Mouse (Mus musculus) layer of hippocampus, postnatal 10 days (tissue): ENCODE results near the gene Med8. TPM values are rescaled to one million over a fixed set of nuclear protein-coding genes. Genes with fewer than 3 reads are reported as not detected.

Experiments used
- DNase-seq, 2 experiments: peaks; one replicate each; pipeline ENCODE4 v3.0.0; 2021; ENCODE audit warnings: low spot score in 2 of 2
- long read RNA-seq: library from polyadenylated mRNA; stranded (forward); transcript quantifications from one replicate; pipeline ENCODE4 v2.0.0, GENCODE M21; 2023
- total RNA-seq, 2 experiments: library from RNA; stranded (reverse); gene quantifications; 2 replicates each; pipeline ENCODE4 v1.2.3; 2021

Med8 gene
- total RNA-seq: 10 to 100 TPM; 75.8 to 80.1 TPM
- long read RNA-seq, transcript Med8-203 (7 exons, 1,134 nt): minor isoform, 11 of 58 reads
- long read RNA-seq, transcript Med8-201 (7 exons, 1,145 nt): major isoform, 26 of 58 reads
- long read RNA-seq, partial matches to known transcripts: 10 of 58 reads
- long read RNA-seq, other reads (novel, unspliced or antisense): 10 of 58 reads

GRCm38 (mm10) chr4:118409142-118409900 lies at the start of gene Med8, which contains the start of gene Szt2:
TSS of gene Med8 (plus strand) at chr4:118409337.
TSS of gene Szt2 (minus strand) at chr4:118409273.
- peak; percentile 84 to 88 for DNase-seq

GRCm38 (mm10) chr4:118359896-118360720 lies 49.0 kb upstream of the Med8 start:
- peak; percentile 51 to 66 for DNase-seq

GRCm38 (mm10) chr4:118361451-118361850 lies 47.7 kb upstream of the Med8 start:
- no peak for DNase-seq

- no peak for DNase-seq
These were observed 46.3 kb upstream of the Med8 start for GRCm38 (mm10) chr4:118362879-118363278.

GRCm38 (mm10) chr4:118363985-118364384 lies 45.2 kb upstream of the Med8 start:
- no peak for DNase-seq

- no peak for DNase-seq
These were observed 44.5 kb upstream of the Med8 start for GRCm38 (mm10) chr4:118364641-118365040.

GRCm38 (mm10) chr4:118365991-118366390 lies 43.1 kb upstream of the Med8 start:
- no peak for DNase-seq

- no peak for DNase-seq
These were observed 41.6 kb upstream of the Med8 start for GRCm38 (mm10) chr4:118367551-118367950.

GRCm38 (mm10) chr4:118368616-118369015 lies 40.5 kb upstream of the Med8 start:
- DNase-seq: no peak

- DNase-seq: no peak
These were observed 37.3 kb upstream of the Med8 start for GRCm38 (mm10) chr4:118371822-118372221.

- no peak for DNase-seq
These were observed 33.1 kb upstream of the Med8 start for GRCm38 (mm10) chr4:118375999-118376398.

- no peak for DNase-seq
These were observed 25.9 kb upstream of the Med8 start for GRCm38 (mm10) chr4:118383271-118383670.

- no peak for DNase-seq
These were observed 21.8 kb upstream of the Med8 start for GRCm38 (mm10) chr4:118387316-118387715.

- DNase-seq: no peak
These were observed 19.0 kb upstream of the Med8 start for GRCm38 (mm10) chr4:118390146-118390545.

- DNase-seq: no peak
These were observed 14.6 kb upstream of the Med8 start for GRCm38 (mm10) chr4:118394505-118394904.

- DNase-seq: no peak
These were observed 13.8 kb upstream of the Med8 start for GRCm38 (mm10) chr4:118395289-118395688.

GRCm38 (mm10) chr4:118396433-118396832 lies 12.7 kb upstream of the Med8 start:
- DNase-seq: no peak

- no peak for DNase-seq
These were observed 10.7 kb upstream of the Med8 start for GRCm38 (mm10) chr4:118398400-118398799.

GRCm38 (mm10) chr4:118401421-118401820 lies 7.7 kb upstream of the Med8 start:
- DNase-seq: no peak

GRCm38 (mm10) chr4:118401918-118402317 lies 7.2 kb upstream of the Med8 start:
- DNase-seq: no peak

- no peak for DNase-seq
These were observed 6.4 kb upstream of the Med8 start for GRCm38 (mm10) chr4:118402701-118403100.

- no peak for DNase-seq
These were observed 1.7 kb downstream of the Med8 start for GRCm38 (mm10) chr4:118410871-118411270.
